10 mouse cellular contexts compared by ENCODE assay signal in genomic region chr8:109232281-109233234, GRCm38 (mm10).
DNase-seq lines count a peak whose midpoint lies in the region; ATAC-seq lines count a peak whose summit lies in the region.
"Had no signal": no experiment of that assay in that cellular context is flagged by ENCODE, and none has a peak within 500 bp of the region (broad histone marks: within the 10 kb centered on the region; RNA-seq: fewer than 3 reads in every experiment).

No protein-coding gene starts in this region.

- H3K4me3 ChIP-seq in stomach, embryonic 14.5 days (ENCODE audit: low read depth, low read length): no peak overlapping the region
- H3K4me3 ChIP-seq: liver, embryonic 13.5 days had no signal

- no peaks in the 10 kb centered on the region for H3K27me3 ChIP-seq in stomach, embryonic 14.5 days (ENCODE audit: control insufficient read depth, insufficient read depth, low read length)
- H3K27me3 ChIP-seq: liver, embryonic 13.5 days had no signal

- DNase-seq in frontal cortex, postnatal 36 days (ENCODE audit: low spot score in 2 of 2): peak; percentile 6 to 13
- DNase-seq in frontal cortex, postnatal 10 days (ENCODE audit: low spot score in 2 of 2): no peak
- DNase-seq in retina, postnatal 1 day: peak; percentile 11
- DNase-seq in retina, embryonic 14.5 days (ENCODE audit: low spot score): no peak
- peak; percentile 43 to 59 for DNase-seq in kidney, postnatal 4 days
- no peak for DNase-seq in right cerebral cortex, postnatal 10 days (ENCODE audit: low spot score in 2 of 2)
- DNase-seq in cerebellum, adult 11-12 months: no peak
- DNase-seq: liver, embryonic 13.5 days; right cerebral cortex, adult 18-20 months had no signal

- peak overlapping the region; percentile 26 for H3K4me2 ChIP-seq in stomach, embryonic 14.5 days (replicated peaks; ENCODE audit: low read depth, low read length)
- H3K4me2 ChIP-seq: liver, embryonic 13.5 days had no signal

- peak; percentile 67; the same call in 1 of the 2 replicates for ATAC-seq in stomach, embryonic 14.5 days (ENCODE audit: insufficient number of reproducible peaks, insufficient read depth, low FRiP score, low read depth)

- H3K27ac ChIP-seq in stomach, embryonic 14.5 days (ENCODE audit: low read length): peak overlapping the region; percentile 82
- H3K27ac ChIP-seq: liver, embryonic 13.5 days had no signal

- H3K4me1 ChIP-seq in stomach, embryonic 14.5 days (ENCODE audit: control insufficient read depth, insufficient read depth, low read length): peaks cover 10% of the 10 kb centered on the region; the same call in 1 of the 2 replicates
- H3K4me1 ChIP-seq: liver, embryonic 13.5 days had no signal

- no peak overlapping the region for H3K9ac ChIP-seq in stomach, embryonic 14.5 days (replicated peaks; ENCODE audit: low read depth, low read length)
- H3K9ac ChIP-seq: liver, embryonic 13.5 days had no signal

- H3K36me3 ChIP-seq in stomach, embryonic 14.5 days (ENCODE audit: control insufficient read depth, insufficient read depth, low read length): no peaks in the 10 kb centered on the region
- H3K36me3 ChIP-seq: liver, embryonic 13.5 days had no signal

- 33% methylated on average over 32 of the region's 32 CpGs for WGBS in stomach, embryonic 14.5 days

- H3K9me3 ChIP-seq in stomach, embryonic 14.5 days (ENCODE audit: control insufficient read depth, low read depth, low read length): no peaks in the 10 kb centered on the region
- H3K9me3 ChIP-seq: liver, embryonic 13.5 days had no signal

Comparison
In these comparisons a context has a peak if more than half of its experiments do, and no peak if none do; other contexts are left out.
1. DNase-seq: peak in frontal cortex, postnatal 36 days (2 of 2), retina, postnatal 1 day (single experiment) and kidney, postnatal 4 days (2 of 2); none in frontal cortex, postnatal 10 days (0 of 2), retina, embryonic 14.5 days (single experiment), right cerebral cortex, postnatal 10 days (0 of 2) and cerebellum, adult 11-12 months (single experiment).